Mouse (Mus musculus) cerebellum, adult 11 months (tissue): ENCODE data around the gene Klhl2.

Experiments
- DNase-seq: peaks from one replicate; pipeline ENCODE4 v3.0.0; 2022

Gene Klhl2

DNA sequence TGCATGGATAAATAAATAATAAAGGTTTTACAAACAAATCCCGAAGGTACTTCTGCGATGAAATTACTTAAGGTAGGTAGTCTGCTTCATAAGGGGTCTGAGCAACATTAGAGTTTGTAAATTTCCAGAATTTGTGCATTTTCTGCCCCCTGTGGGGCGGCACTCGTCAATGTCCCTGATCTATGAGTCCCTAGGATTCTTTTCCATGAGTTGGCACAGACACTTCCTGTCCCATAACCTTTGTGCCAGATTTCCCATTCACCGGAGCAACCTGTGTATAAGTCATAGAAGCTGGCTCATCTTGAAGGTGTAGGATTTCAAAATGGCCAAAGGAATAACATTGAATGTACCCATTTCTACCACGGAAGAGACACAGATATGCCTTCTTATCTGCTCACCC, 159.5 kb downstream of the Klhl2 start:
- DNase-seq = no peak
